Mouse (Mus musculus) v-Abl transformed pro-B cells (cell line): Measurements from ENCODE around the gene Gpr156.

Source experiments
- in situ Hi-C, 2 experiments: fragments of 400-800 bp; cut with MboI; formaldehyde crosslinking; loops; one replicate each; pipeline ENCODE4 v1.15.1; 2025; ENCODE audit not compliant: unreplicated experiment in 2 of 2

The Gpr156 gene

DNA sequence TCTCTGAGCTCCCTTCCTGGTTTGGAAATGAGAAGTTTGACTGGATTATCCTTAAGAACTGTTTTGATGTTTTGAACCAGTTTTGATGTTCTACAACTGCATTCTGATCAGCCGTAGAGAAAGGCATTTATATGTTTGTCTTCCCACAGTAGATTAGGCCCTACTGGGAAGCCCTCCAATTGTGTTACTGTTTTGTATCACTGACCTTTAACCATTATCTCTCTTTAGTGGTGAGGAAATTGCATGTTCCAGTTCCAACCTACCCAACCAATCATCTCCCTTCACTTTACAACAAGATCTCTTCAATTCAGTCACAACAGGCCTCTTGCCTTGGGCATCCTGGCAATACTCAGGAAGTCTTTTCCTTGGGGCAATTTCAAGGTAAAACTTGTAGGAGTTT lies 5.2 kb upstream of the Gpr156 start:
- in situ Hi-C loops: no loop called here

- in situ Hi-C loops: no loop called here
Measured at GRCm38 (mm10) chr16:37916818-37917201, 514 bp downstream of the Gpr156 start.

- in situ Hi-C loops: no loop called here
Measured at GRCm38 (mm10) chr16:37919000-37919399, 2.7 kb downstream of the Gpr156 start.

GRCm38 (mm10) chr16:37920842-37921409 lies 4.6 kb downstream of the Gpr156 start:
- in situ Hi-C loops: no loop called here

- in situ Hi-C loops: no loop called here
Measured at GRCm38 (mm10) chr16:37926087-37926486, 9.8 kb downstream of the Gpr156 start.

- in situ Hi-C loops: no loop called here
Measured at GRCm38 (mm10) chr16:37927117-37927516, 10.8 kb downstream of the Gpr156 start.

DNA sequence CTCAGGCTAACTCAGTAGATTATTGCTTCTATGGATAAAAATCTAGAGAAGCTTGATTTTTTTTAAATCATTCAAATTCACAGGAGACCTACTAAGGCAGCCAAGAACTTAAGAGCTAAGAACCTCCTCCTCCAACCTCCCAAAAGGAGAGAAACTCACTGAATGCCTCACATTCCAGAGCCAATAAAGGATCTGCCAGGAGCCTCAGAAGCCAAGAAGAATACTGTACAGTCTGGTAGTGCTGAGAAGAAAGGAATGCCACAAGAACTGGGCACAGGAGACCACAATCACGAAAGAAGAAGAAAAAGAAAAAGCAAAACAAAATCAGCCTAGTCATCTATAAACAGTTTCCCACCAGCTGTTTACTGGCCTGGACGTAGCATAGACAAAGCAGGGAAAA lies 12.7 kb downstream of the Gpr156 start:
- in situ Hi-C loops: no loop called here

GRCm38 (mm10) chr16:37929626-37930025 lies 13.3 kb downstream of the Gpr156 start:
- in situ Hi-C loops: no loop called here

GRCm38 (mm10) chr16:37934932-37935331 lies 18.6 kb downstream of the Gpr156 start:
- in situ Hi-C loops: no loop called here

DNA sequence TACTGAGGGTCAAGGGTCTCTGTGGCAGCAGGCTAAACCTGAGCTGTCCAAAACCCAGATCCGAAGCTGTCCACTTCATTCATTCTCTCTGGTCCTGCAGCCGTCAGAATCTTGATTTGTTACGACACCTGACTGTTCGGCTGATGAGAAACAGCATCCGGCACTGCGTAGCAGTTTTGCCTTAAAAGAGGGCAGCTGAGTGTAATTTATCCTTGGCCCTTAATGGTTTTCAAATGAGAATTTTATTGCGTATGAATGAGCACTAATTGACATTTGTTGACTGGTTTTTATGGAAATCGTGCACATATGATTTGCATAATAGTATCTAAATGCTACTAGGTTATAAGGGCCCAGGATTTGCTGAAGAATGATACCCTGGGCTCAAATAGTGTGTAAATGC lies 21.0 kb downstream of the Gpr156 start:
- in situ Hi-C loops: no loop called here

GRCm38 (mm10) chr16:37938125-37939081 lies 22.1 kb downstream of the Gpr156 start:
- in situ Hi-C loops: no loop called here

DNA sequence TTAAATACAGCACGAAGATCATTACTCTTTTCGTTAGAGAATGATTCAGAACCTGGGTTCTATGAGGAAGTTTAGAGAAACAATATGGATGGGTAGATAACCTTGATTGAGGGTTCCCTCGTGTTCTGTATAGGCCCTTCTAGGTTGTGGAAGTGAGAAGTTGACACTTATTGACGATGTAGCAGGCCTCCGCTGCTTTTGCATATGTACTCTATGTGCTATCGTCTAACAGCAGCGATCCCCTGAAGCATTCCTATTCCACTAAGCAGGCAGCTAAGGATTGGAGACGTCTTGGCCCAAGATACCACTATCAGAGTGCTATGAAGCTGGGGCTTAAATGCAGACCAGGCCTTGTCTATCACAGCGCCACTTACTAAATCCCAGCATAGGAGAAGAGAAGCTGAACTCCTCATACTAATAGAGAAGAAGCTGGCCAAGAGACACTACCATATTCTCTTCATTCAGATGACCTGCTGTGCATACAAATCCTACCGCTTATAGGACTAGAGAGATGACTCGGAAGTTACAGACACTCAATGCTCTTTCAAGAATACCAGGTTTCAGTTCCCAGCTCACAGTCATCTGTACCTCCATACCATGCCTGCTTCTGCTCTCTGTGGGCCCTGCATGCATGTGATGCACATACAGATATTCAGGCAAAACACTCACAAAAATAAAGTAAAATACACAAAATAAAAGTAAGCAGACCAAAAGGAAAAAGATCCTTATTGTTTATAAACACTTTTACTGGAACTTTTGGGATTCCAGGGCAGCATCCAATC lies 23.0 kb downstream of the Gpr156 start:
- in situ Hi-C loops: no loop called here

GRCm38 (mm10) chr16:37940291-37940690 lies 24.0 kb downstream of the Gpr156 start:
- in situ Hi-C loops: loop anchor here in 1 of 2 experiments (10.0 kb wide), 1 partner anchor 825 kb away; no protein-coding TSS in a partner anchor

GRCm38 (mm10) chr16:37943701-37944100 lies 27.4 kb downstream of the Gpr156 start:
- in situ Hi-C loops: loop anchor here in 1 of 2 experiments (10.0 kb wide), 1 partner anchor 829 kb away; no protein-coding TSS in a partner anchor

DNA sequence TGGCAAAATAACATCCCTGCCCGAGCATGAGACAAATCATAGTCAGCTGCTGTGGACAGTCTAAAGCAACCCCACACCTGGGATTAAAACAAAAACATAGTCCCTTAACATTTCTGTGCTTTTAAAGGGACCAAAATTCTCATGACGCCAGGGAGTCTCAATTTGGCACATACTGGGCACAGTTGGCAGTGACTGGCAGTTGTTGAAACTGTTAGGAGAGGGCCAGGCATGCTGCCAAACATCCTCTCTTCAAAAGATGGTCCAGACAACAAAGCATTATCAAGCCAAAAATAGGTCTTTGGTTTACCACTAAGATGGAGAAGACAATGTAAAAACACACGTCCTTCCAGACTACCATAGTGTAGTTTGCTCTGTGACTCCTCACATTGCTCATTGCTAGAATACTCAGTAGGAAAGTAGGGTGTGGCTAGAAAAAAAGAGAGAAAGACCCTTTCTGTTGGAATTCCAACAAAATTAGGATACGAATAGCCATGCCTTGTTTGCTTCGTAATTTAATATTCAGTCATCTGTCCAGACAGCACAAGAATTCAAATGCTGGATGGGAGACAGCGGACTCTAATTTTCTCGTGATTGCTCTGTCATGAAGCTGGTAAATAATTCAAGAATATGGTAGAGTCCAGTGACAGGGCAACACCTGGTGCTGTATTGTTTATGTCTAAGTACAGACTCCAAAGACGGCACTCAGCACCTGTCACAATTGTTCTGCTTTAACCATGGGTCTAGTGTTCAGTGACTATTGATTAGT lies 28.9 kb downstream of the Gpr156 start:
- in situ Hi-C loops: loop anchor here (5.0 to 10.0 kb wide), 3 partner anchors 263 to 838 kb away; no protein-coding TSS in a partner anchor

GRCm38 (mm10) chr16:37947160-37947559 lies 30.9 kb downstream of the Gpr156 start:
- in situ Hi-C loops: loop anchor here (5.0 to 10.0 kb wide), 3 partner anchors 265 to 840 kb away; no protein-coding TSS in a partner anchor

DNA sequence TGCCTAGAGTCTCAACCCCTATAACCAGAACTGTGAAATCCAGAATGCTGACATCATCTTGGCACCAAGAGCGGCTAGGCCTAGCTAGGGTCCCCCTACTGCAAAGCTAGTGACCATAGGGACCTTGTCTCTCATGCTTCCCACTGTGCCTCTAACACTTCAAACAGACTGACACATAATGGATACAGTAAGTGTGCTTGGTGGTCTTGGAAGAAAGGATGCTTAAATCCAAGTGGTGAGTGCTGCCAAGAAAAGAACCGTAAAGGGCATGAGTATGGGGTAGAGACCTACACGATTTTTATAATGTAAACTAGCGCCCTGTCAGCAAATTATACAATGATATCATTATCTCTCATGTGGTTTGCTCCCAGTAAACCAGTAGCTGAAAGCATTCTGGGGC lies 32.1 kb downstream of the Gpr156 start:
- in situ Hi-C loops: loop anchor here (5.0 to 10.0 kb wide), 3 partner anchors 266 to 841 kb away; no protein-coding TSS in a partner anchor

DNA sequence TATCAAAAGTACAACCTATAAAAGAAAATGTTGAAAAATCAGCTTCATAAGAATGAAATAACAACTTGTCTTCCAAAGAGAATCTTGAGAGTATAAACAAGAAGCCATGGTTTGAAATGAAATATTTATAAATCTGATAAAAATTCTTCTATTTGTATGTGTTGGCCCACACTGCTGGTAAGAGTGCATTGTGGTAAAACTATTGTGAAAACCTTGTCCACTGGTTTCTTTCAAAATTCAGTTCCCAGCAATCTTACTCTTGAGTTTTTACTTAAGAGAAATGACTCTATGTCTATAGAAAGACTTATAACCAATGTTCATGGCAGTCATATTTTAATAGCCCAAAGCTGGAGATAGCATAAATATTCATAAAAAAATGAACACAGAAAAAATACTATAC lies 34.9 kb downstream of the Gpr156 start:
- in situ Hi-C loops: loop anchor here (5.0 to 25.0 kb wide), 2 partner anchors 269 to 1086 kb away; no protein-coding TSS in a partner anchor

- in situ Hi-C loops: loop anchor here (5.0 to 25.0 kb wide), 2 partner anchors 271 to 1084 kb away; no protein-coding TSS in a partner anchor
Measured at GRCm38 (mm10) chr16:37953186-37953585, 36.9 kb downstream of the Gpr156 start.
